Mouse (Mus musculus) midbrain, embryonic 13.5 days (tissue): Measurements from ENCODE around the gene Snx18. TPM values are rescaled to one million over a fixed set of nuclear protein-coding genes. Genes with fewer than 3 reads are reported as not detected.

Experiments
- ATAC-seq: fragments of 200-750 bp; cut with Nextera tagmentation; 2 replicates; pipeline ENCODE4 v1.8.0; 2017; ENCODE audit warnings: mild to moderate bottlenecking, moderate TSS enrichment, moderate library complexity
- H3K27ac ChIP-seq: fragments of 300-500 bp; sonication (generic); 2 replicates; pipeline ENCODE4 v1.5.1; 2015; ENCODE audit warnings: inconsistent platforms, mild to moderate bottlenecking, moderate library complexity
- H3K27me3 ChIP-seq: fragments of 300-500 bp; sonication (generic); 2 replicates; pipeline ENCODE4 v1.6.1; 2015; ENCODE audit warnings: mild to moderate bottlenecking, inconsistent platforms
- H3K36me3 ChIP-seq: fragments of 300-500 bp; sonication (generic); 2 replicates; pipeline ENCODE4 v1.6.1; 2015; ENCODE audit warnings: mild to moderate bottlenecking, inconsistent platforms
- H3K4me1 ChIP-seq: fragments of 300-500 bp; sonication (generic); replicated peaks from 2 replicates; pipeline ENCODE4 v1.6.1; 2015; ENCODE audit warnings: inconsistent platforms
- H3K4me2 ChIP-seq: fragments of 300-500 bp; sonication (generic); replicated peaks from 2 replicates; pipeline ENCODE4 v1.6.1; 2015; ENCODE audit warnings: moderate library complexity, mild to moderate bottlenecking, inconsistent platforms
- H3K4me3 ChIP-seq: fragments of 300-500 bp; sonication (generic); replicated peaks from 2 replicates; pipeline ENCODE4 v1.5.1; 2015; ENCODE audit warnings: mild to moderate bottlenecking, inconsistent platforms
- H3K9ac ChIP-seq: fragments of 300-500 bp; sonication (generic); replicated peaks from 2 replicates; pipeline ENCODE4 v1.6.1; 2015; ENCODE audit warnings: mild to moderate bottlenecking, inconsistent platforms
- H3K9me3 ChIP-seq: fragments of 300-500 bp; sonication (generic); 2 replicates; pipeline ENCODE4 v1.6.1; 2016; ENCODE audit warnings: mild to moderate bottlenecking, inconsistent platforms
- WGBS: fragments of 180-500 bp; shearing (Covaris S2); methylation state at CpG from one replicate; pipeline ENCODE4 v1.1.7; 2015; 5-methylcytosine and 5-hydroxymethylcytosine counted together
- polyA plus RNA-seq: library from polyadenylated mRNA; unstranded; fragments of >200 nt; fragmentation: Nextera tagmentation; extraction: Ambion mirVana; gene quantifications from 2 replicates; pipeline ENCODE4 v1.2.1, GENCODE M21; 2015

Snx18 gene
- polyA plus RNA-seq, 1 experiment from 2014 or later: 8.6 TPM

DNA sequence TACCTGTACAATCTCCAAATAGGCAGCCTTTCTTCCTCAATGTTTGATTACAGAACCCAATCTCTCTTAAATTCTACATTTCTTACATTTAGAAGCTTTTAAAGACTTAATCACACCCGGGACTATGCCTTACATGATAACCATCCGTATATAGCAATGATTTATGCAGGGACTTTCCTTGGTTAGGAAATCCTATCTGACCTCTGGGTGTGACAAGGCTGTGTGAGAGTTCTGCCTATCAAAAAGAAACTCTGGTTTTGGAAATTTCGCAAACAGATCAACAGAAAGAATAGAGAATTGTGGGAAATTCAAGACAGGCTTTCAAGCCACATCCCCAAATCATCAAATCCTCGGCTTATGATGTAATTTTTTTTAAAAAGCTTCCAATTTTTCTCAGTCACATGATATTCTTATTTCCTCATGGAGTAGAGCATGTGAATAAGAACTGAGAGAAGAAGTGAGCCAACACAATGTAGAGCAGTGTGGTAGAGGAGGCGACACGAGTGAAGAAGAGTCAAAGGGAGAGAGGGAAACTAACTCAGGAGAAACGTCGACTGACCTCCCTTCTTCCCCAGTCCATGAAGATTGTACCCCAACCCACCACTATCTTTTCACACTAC, 70.4 kb downstream of the Snx18 start:
- 91% methylated on average over 8 of the region's 8 CpGs for WGBS
- ATAC-seq: no peak
- no peaks in the 10 kb centered on the region for H3K9me3 ChIP-seq
- H3K27ac ChIP-seq: no peak overlapping the region
- H3K27me3 ChIP-seq: no peaks in the 10 kb centered on the region
- H3K4me2 ChIP-seq: no peak overlapping the region
- H3K4me1 ChIP-seq: no peaks in the 10 kb centered on the region
- H3K9ac ChIP-seq: no peak overlapping the region
- H3K4me3 ChIP-seq: no peak overlapping the region
- no peaks in the 10 kb centered on the region for H3K36me3 ChIP-seq

DNA sequence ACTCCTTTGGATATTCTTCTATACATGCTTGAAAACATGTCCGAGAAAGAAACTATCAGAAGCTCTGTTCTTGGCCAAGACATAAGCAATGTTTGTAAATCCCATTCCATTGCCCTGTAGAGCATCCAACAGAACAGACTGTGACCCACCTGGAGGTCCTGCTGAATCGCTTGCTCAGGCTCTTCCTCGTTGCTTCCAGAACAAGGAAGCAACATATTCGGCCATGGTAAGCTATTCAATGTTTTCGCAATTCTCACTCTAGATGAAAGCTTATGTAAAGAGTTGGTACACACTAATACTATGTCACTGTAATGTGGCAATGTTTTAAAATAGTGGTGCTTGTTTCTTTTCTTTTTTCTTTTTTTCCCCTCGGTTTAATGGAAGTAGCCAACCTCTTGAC, 76.0 kb downstream of the Snx18 start:
- H3K9me3 ChIP-seq: no peaks in the 10 kb centered on the region
- ATAC-seq: no peak
- H3K4me3 ChIP-seq: no peak overlapping the region
- H3K4me2 ChIP-seq: no peak overlapping the region
- 93% methylated on average over 6 of the region's 6 CpGs for WGBS
- no peaks in the 10 kb centered on the region for H3K36me3 ChIP-seq
- H3K9ac ChIP-seq: no peak overlapping the region
- H3K4me1 ChIP-seq: no peaks in the 10 kb centered on the region
- no peak overlapping the region for H3K27ac ChIP-seq
- H3K27me3 ChIP-seq: no peaks in the 10 kb centered on the region

Other genes starting within 250 kb of the Snx18 start
- 0.28 TPM in 1 of 2 replicates, not detected in the other for gene Hspb3, start 45.1 kb upstream of the Snx18 start, polyA plus RNA-seq
- 15.0 and 17.7 TPM in 2 replicates for gene Arl15, start 175.9 kb upstream of the Snx18 start, polyA plus RNA-seq